Mouse (Mus musculus) olfactory bulb, adult 2 months (tissue): ENCODE measurements around the gene Ccdc114.

Experiments
- CTCF ChIP-seq: fragments of 200-500 bp; IDR thresholded peaks from 2 replicates; pipeline ENCODE4 v1.5.1; 2012; ENCODE audit warnings: low read depth, mild to moderate bottlenecking, low read length, moderate library complexity; ENCODE audit not compliant: insufficient read depth
- POLR2A ChIP-seq: fragments of 200-500 bp; IDR thresholded peaks from 2 replicates; pipeline ENCODE4 v1.6.1; 2012; ENCODE audit warnings: mild to moderate bottlenecking, low read depth, low read length, moderate library complexity; ENCODE audit not compliant: insufficient read depth

DNA sequence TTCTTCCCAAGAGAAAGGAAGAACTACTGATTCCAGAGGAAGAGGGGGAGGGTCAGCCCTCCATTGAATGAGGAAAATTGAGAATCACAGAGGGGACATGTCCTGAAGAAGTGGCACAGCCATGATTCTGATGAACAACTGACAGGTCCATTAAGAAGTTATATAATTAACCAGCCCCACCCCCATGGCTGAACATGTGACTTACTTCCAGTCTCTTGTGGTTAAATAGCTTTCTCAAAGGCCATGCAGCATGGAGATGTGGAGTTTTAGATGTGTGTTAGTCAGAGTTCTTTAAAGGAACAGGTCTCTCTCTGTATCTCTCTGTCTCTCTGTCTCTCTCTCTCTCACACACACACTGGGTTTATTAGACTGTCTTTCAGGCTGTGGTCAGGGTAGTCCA is 15.5 kb upstream of the Ccdc114 start:
- TF ChIP-seq CTCF (no peak), POLR2A (no peak)
